Mouse (Mus musculus) left cerebral cortex, postnatal 4 days (tissue): ENCODE data around the gene Celf2. TPM values are rescaled to one million over a fixed set of nuclear protein-coding genes. Genes with fewer than 3 reads are reported as not detected.

Experiments used
- DNase-seq: peaks from one replicate; pipeline ENCODE4 v3.0.0-alpha.2; 2022
- intact Hi-C: fragments of 180-260 bp; cut with DNase I; formaldehyde crosslinking; loops from one replicate; pipeline ENCODE4 v1.15.1; 2025
- total RNA-seq, 2 experiments: library from RNA; stranded (reverse); gene quantifications; 2 replicates each; pipeline ENCODE4 v1.2.3; 2021

The Celf2 gene
- total RNA-seq, 2 experiments from 2014 or later: 705 to 801 TPM

- intact Hi-C loops: no loop called here
These were observed 463.8 kb downstream of the Celf2 start for GRCm38 (mm10) chr2:7045531-7045930.

GRCm38 (mm10) chr2:7043770-7044459 is 465.4 kb downstream of the Celf2 start:
- DNase-seq: no peak

More at GRCm38 (mm10) chr2:7045531-7045930, 463.8 kb downstream of the Celf2 start:
- no peak for DNase-seq

DNA sequence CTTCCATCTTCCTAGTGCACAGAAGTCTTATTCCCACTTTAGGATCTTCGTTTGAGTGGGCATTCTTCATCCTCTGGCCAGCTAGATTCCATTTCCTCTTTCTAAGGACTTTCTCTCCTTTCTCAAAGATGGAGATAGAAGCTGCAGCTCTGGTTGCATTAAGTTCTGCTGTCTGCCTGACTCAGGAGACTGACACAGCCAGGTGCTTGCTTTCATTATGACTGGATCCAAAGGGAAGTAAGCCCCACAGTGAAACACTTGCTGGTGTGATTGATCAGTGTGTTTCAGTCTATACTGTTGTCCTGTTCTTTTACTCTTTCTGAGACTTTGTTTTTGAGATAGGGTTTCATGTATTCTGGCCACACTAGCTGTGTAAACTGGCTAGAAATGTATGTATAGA is 468.4 kb downstream of the Celf2 start:
- DNase-seq: no peak
- intact Hi-C loops: no loop called here

More at GRCm38 (mm10) chr2:7043770-7044459, 465.4 kb downstream of the Celf2 start:
- intact Hi-C loops: no loop called here

DNA sequence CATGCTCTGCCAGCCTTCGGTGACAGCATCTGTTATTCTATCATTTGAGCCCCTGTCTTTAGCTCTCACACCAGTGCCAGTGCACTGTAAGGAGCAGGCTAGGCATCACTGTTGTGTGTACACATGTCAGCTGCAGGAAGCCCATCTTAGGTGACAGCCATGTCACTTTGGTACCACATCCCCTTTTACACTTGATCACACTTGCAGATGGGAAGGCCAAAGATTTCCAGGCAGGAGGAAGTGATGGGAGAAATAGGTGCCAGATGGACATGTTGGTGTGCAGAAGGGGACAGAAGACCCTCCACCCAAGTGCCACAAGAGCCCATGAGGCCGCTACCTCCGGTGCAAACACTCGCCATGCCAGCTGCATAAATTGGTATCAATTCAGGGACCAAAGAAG is 470.4 kb downstream of the Celf2 start:
- peak; percentile 81 for DNase-seq
- intact Hi-C loops: no loop called here

DNA sequence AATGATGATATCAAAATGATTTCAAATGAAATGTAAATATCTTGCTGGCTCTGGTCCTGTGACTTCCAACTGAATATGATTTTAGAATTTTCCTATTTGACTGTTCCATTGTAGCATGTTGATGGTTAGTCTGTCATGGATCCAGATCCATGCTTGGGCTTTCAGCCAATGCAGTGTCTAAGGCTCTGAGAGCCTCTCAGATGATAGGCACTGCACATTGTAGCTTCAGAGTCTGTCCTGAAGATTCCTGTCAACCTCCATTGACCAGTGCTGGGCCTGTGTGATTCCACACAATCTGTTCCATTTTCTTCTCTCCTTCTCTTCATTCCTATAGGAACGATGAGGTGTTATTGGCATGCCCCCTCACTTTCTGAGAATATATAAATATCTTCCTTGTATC is 478.0 kb downstream of the Celf2 start:
- DNase-seq: peak; percentile 60
- intact Hi-C loops: no loop called here

DNA sequence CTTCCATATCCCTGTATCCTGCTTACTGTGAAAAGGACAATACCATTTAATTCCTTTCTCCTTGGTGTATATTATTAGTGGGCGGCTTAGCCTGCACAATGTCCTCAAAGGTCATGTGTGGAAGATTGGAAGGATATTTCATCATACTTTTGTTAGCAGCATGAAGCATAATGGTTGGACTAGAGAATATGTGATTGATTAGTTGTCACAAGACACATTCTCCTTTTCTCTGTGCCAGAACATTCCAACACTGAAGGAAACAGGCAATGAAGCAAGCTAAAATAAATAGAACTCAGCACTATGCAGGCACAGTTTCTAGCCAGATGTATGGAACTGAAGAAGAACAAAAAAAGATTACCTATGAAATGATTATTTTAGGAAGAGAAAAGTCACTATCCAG is 482.6 kb downstream of the Celf2 start:
- intact Hi-C loops: no loop called here
- DNase-seq: no peak

GRCm38 (mm10) chr2:7025594-7025993 is 483.8 kb downstream of the Celf2 start:
- intact Hi-C loops: no loop called here
- DNase-seq: peak; percentile 19

DNA sequence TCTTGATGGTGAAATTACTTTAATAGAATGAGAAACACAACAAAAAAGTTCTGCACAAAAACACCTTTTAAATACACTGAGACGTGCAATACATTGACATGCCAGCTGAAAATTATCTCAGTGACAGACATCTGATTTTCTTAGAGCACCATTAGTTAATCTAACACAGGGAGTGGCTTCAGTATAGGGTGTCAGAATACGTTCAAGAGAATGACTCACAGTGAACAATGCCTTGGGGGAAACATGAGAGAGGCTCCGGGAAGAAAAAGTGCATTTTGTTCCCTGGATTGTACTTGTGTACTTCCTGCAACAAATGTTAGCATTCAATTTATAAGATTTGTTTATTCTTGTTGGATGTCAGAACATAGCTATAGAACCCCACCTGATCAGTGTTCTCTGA is 487.2 kb downstream of the Celf2 start:
- no peak for DNase-seq
- intact Hi-C loops: no loop called here

GRCm38 (mm10) chr2:7017384-7018113 is 491.8 kb downstream of the Celf2 start:
- DNase-seq: no peak
- intact Hi-C loops: no loop called here

DNA sequence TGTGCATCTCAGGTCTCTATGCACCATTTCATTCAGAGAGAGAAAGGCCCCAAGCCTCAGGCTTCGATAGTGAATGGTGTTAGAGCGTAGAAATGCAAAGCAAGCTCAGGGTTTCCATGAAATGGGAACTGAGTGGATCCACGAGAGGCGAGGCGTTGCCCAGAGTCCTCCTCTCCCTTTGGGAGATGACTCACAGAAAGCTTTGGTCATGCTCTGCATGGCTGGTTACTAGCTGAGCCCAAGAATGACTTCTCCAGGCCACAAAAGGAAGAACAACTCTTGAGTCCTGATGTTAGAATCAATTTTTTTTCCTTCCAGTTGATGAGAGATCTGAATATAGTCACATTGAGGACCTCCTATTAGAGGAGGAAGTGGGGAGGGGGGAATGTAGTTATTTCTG is 496.2 kb downstream of the Celf2 start:
- intact Hi-C loops: no loop called here
- DNase-seq: no peak

DNA sequence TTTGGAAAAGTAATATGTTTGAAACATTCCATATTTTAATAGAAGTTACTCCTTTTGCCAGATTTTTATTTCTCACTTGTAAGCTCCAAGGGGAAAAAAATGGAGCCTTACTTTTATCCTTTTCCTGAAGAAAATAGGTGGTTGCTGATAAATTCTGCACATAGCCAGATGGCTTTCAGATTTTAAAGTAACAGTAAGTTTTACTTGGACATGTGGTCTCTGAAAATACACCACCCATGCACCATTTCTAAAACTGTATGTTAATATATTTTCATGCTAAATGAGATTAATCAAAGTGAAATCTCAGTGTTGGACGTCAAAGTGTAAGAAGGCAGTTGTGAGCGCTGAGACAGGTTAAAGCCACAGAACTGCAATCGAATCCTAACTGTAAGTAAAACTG is 502.5 kb downstream of the Celf2 start:
- DNase-seq: no peak
- intact Hi-C loops: no loop called here

- DNase-seq: peak; percentile 51
- intact Hi-C loops: no loop called here
These were observed 507.4 kb downstream of the Celf2 start for GRCm38 (mm10) chr2:7001967-7002366.

DNA sequence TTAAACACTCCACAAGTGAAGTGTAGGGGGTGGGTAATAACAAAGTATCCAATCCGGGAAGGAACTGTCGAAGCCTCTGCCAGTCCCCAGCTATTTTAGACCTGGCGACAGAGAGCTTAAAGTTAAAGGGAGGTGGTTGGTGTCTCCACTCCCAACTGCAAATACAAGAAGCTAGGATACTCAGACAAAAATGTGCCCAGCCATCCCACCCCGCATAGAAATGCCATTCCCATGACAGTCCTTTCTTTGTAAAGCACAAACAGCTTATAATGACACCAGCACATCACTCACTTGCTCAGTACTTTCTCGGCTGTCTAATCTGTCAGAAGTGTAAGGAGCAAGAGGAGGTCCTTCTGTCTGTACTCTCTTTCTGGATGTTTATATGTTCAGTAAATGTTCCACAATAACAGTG is 518.3 kb downstream of the Celf2 start:
- DNase-seq: no peak
- intact Hi-C loops: no loop called here

DNA sequence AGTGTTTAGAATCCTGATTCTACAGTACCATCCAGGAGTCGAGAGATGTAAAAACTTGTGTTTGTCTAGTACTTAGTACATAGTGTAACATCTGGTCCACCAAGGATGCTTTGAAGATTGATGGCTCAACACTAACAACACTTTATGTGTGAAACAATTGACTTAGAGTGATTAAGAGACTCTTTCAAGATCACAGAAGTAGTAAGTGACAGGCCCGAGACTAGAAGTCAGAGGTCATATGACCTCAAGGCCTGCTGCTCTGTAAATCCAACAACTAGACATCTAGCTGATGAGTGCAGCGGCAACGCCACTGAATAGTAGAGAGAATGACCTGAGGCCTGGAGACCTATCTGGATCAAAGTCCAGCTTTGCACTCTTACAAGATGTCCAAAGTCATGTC is 523.7 kb downstream of the Celf2 start:
- DNase-seq: no peak
- intact Hi-C loops: no loop called here

DNA sequence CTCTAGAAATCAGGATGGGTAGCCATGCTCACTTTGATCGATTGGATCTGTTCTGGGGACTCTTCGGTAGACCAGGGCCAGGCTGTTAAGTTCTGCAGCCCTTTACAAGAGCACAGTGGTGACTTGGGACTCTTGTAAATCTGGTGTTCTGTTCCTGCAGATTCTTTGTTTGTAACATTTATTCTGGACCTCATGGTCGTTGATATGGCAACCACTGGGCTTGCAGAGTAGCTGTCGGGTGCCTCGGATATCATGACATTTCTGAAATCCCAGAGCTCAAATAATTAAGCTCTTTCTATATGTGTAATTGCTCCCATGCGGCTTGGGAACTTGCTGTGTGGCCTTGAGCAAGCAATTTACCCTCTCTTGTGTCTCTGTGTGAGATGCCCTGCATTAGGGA is 525.5 kb downstream of the Celf2 start:
- DNase-seq: no peak

GRCm38 (mm10) chr2:6976300-6976699 is 533.1 kb downstream of the Celf2 start:
- intact Hi-C loops: no loop called here
- no peak for DNase-seq

More for the DNA sequence above, 525.5 kb downstream of the Celf2 start:
- intact Hi-C loops: no loop called here

DNA sequence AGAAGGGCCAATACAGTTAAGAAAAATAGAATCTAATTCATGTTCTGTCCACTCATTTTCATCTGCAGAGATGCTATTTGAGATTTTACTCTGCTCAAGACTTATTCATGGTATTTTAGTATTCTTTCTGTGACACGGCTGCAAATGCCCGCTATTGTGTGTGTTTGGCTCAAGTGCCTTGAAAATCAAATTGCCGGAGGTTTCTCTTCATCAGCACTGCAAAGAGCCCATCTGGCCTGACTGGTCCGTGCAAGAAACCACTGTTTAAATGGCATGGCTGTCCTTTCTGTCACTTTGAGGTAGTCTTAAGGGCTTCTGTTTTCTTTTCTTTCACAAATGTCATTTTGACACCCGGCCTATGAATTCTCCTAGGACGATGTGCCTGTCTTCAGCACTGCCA is 540.1 kb downstream of the Celf2 start:
- intact Hi-C loops: no loop called here
- DNase-seq: no peak

DNA sequence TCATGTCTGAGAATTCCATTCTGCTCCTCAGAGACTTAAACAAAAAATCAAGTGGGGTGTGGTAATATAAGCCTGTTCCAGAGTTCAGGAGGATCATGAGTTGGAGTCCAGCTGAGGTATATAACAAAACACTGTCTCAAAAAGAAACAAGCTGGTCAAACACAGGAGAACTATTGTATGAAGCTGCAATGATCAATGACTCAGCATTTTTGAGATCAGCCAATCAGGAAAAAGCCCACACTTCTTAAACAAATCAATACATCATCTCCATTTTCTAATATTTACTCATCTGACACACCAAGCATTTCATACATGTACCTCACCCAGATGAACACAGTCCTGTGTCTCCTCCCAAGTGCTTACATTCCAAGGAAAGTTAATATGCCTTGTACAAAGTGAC is 544.1 kb downstream of the Celf2 start:
- intact Hi-C loops: no loop called here

GRCm38 (mm10) chr2:6950702-6951101 is 558.7 kb downstream of the Celf2 start:
- intact Hi-C loops: no loop called here
- no peak for DNase-seq

More for the DNA sequence above, 544.1 kb downstream of the Celf2 start:
- DNase-seq: no peak

DNA sequence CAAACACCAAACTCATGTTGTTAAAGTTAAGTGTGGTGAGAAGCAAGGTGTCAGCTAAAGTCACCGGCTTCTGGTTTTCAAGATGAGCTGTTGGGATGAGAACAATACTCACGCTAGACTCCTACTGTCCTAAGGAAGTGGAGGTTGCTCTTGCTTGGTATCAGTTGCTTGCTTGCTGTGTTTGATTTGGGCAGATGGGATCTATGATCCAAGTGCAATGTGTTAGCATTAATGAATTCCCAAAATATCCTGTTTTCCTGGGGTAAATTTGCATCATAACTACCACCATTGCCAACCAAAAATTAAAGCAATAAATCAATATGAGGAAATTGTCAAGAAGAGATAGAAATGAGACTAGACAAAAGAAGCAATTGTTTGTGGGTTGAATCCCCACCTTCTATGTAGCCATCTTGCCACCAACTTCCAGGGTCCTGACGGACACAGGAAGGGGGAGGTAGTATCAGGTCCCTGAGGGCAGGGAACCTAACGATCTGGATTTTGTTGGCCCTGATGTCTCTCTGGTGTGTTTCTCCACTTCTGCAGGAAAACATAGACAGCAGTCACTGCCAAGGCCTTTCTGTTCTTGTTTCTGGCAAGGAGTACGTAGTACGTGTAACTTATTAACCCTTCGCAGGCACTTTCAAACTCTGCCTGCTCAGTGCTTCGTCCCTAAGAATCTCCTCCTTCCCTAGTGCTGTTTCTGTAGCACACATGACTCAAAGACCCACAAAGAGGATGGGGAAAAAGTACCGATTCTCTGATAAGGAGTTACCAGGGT is 563.5 kb downstream of the Celf2 start:
- intact Hi-C loops: no loop called here
- DNase-seq: no peak

DNA sequence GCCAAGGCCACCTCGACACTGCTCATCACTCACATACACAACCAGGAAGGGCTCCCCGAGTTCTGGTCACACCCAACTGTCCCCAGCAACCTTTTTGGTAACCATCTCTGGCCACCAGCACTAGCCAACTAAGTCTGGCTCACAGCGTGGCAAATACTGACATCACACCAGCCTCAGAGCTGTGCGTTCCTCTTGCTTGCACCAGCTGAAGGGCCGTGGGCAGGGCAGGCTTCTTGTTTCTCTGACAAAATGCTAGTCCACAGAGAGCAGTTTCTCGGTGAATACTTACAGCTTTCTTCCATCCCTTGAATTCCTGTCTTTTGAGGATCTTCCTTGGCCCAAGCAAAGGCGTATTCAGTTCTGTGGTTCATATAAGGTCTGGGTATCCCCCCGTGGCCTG is 565.7 kb downstream of the Celf2 start:
- DNase-seq: no peak
- intact Hi-C loops: no loop called here
